ENCODE assay signal across 30 mouse cellular contexts in genomic region chr6:128650827-128651226, GRCm38 (mm10). TPM values are rescaled to one million over a fixed set of nuclear protein-coding genes. Genes with fewer than 3 reads are reported as not detected.
"Had no signal": no experiment of that assay in that cellular context is flagged by ENCODE, and none has a peak within 500 bp of the region (broad histone marks: within the 10 kb centered on the region; RNA-seq: fewer than 3 reads in every experiment).

No protein-coding gene starts in this region.

RNA-seq across cellular contexts. Expression of gene Clec2h, which starts 11.4 kb away (rescaled TPM):
- total RNA-seq: gastrocnemius, adult 2 months; gastrocnemius, postnatal 10 days; gastrocnemius, postnatal 25 days; gastrocnemius, postnatal 4 days; granulocyte monocyte progenitor cell, adult 5-6 weeks; heart, postnatal 10 days; heart, postnatal 4 days; layer of hippocampus, adult 2 months; layer of hippocampus, postnatal 10 days; layer of hippocampus, postnatal 25 days; left cerebral cortex, postnatal 14 days; left cerebral cortex, postnatal 36 days had no signal
- polyA plus RNA-seq: forebrain, embryonic 16.5 days; frontal cortex, adult 2 months; heart, adult 2 months; heart, embryonic 11.5 days; heart, embryonic 14.5 days; hindbrain, embryonic 10.5 days; hindbrain, embryonic 12.5 days; hindbrain, embryonic 14.5 days; hindbrain, embryonic 16.5 days; inflammation-experienced regulatory T-cells, adult 6 months; kidney, embryonic 14.5 days; limb, embryonic 10.5 days; limb, embryonic 12.5 days; limb, embryonic 14.5 days; liver, embryonic 11.5 days had no signal

RNA-seq across cellular contexts. Expression of gene Klrb1a, which starts 27.5 kb away (rescaled TPM):
- total RNA-seq: gastrocnemius, adult 2 months; gastrocnemius, postnatal 10 days; gastrocnemius, postnatal 25 days; gastrocnemius, postnatal 4 days; granulocyte monocyte progenitor cell, adult 5-6 weeks; heart, adult 2 months; heart, postnatal 10 days; heart, postnatal 25 days; heart, postnatal 4 days; layer of hippocampus, adult 2 months; layer of hippocampus, postnatal 10 days; layer of hippocampus, postnatal 25 days; left cerebral cortex, adult 2 months; left cerebral cortex, postnatal 14 days; left cerebral cortex, postnatal 36 days had no signal
- polyA plus RNA-seq: forebrain, embryonic 16.5 days; frontal cortex, adult 2 months; heart, embryonic 11.5 days; heart, embryonic 14.5 days; hindbrain, embryonic 10.5 days; hindbrain, embryonic 12.5 days; hindbrain, embryonic 14.5 days; hindbrain, embryonic 16.5 days; kidney, embryonic 14.5 days; kidney, embryonic 16.5 days; limb, embryonic 10.5 days; limb, embryonic 12.5 days; limb, embryonic 14.5 days had no signal
